Mouse (Mus musculus) forebrain, embryonic 10.5 days (tissue): ENCODE results near the gene Nudt19. TPM values are rescaled to one million over a fixed set of nuclear protein-coding genes. Genes with fewer than 3 reads are reported as not detected.

Experiments
- DNase-seq: peaks from one replicate; pipeline ENCODE4 v3.0.0-alpha.2; 2017; ENCODE audit warnings: low spot score; ENCODE audit errors: extremely low spot score
- H3K27ac ChIP-seq: fragments of 300-500 bp; sonication (generic); 2 replicates; pipeline ENCODE4 v1.5.1; 2016; ENCODE audit warnings: mild to moderate bottlenecking
- H3K27me3 ChIP-seq: fragments of 300-500 bp; sonication (generic); 2 replicates; pipeline ENCODE4 v1.6.1; 2016; ENCODE audit warnings: mild to moderate bottlenecking; ENCODE audit not compliant: poor library complexity, severe bottlenecking
- H3K36me3 ChIP-seq: fragments of 300-500 bp; sonication (generic); replicated peaks from 2 replicates; pipeline ENCODE4 v1.6.1; 2016; ENCODE audit warnings: mild to moderate bottlenecking, moderate library complexity
- H3K4me1 ChIP-seq: fragments of 300-500 bp; sonication (generic); 2 replicates; pipeline ENCODE4 v1.6.1; 2016
- H3K4me3 ChIP-seq: fragments of 300-500 bp; sonication (generic); 2 replicates; pipeline ENCODE4 v1.5.1; 2016; ENCODE audit warnings: mild to moderate bottlenecking, moderate library complexity
- H3K9me3 ChIP-seq: fragments of 300-500 bp; sonication (generic); 2 replicates; pipeline ENCODE4 v1.6.1; 2016; ENCODE audit warnings: mild to moderate bottlenecking, moderate library complexity
- WGBS: fragments of 180-500 bp; shearing (Covaris S2); methylation state at CpG from one replicate; pipeline ENCODE4 v1.1.7; 2016; 5-methylcytosine and 5-hydroxymethylcytosine counted together
- polyA plus RNA-seq: library from polyadenylated mRNA; unstranded; fragments of >200 nt; fragmentation: Nextera tagmentation; extraction: Ambion mirVana; gene quantifications from 2 replicates; pipeline ENCODE4 v1.2.1, GENCODE M21; 2016

Gene Nudt19
- polyA plus RNA-seq, 1 experiment from 2014 or later, result 45.9 TPM

- Histone ChIP-seq H3K27ac (no peak overlapping the region), H3K9me3 (no peaks in the 10 kb centered on the region; the same call in 1 of the 2 replicates), H3K36me3 (no peaks in the 10 kb centered on the region), H3K4me1 (no peaks in the 10 kb centered on the region), H3K4me3 (no peak overlapping the region), H3K27me3 (no peaks in the 10 kb centered on the region)
- WGBS, result 91% methylated on average over 2 of the region's 2 CpGs
- DNase-seq, result no peak
Observed at GRCm38 (mm10) chr7:35526795-35527194, 29.3 kb downstream of the Nudt19 start.

- DNase-seq, result peak; percentile 31
- WGBS, result 18% methylated on average over 4 of the region's 4 CpGs
- Histone ChIP-seq H3K36me3 (no peaks in the 10 kb centered on the region), H3K27me3 (no peaks in the 10 kb centered on the region), H3K4me1 (peaks cover 5% of the 10 kb centered on the region), H3K4me3 (no peak overlapping the region), H3K27ac (no peak overlapping the region), H3K9me3 (no peaks in the 10 kb centered on the region)
Observed at GRCm38 (mm10) chr7:35501995-35502394, 54.1 kb downstream of the Nudt19 start.

GRCm38 (mm10) chr7:35497516-35497915 lies 58.6 kb downstream of the Nudt19 start:
- peaks cover 5% of the 10 kb centered on the region for H3K4me1 ChIP-seq
- no peaks in the 10 kb centered on the region for H3K9me3 ChIP-seq
- H3K27ac ChIP-seq, result no peak overlapping the region
- H3K4me3 ChIP-seq, result no peak overlapping the region
- 100% methylated on average over 2 of the region's 2 CpGs for WGBS
- DNase-seq, result no peak
- no peaks in the 10 kb centered on the region for H3K36me3 ChIP-seq
- H3K27me3 ChIP-seq, result no peaks in the 10 kb centered on the region

Other genes with a start within 250 kb of the Nudt19 start
- gene Gpatch1, start 237.9 kb downstream of the Nudt19 start, polyA plus RNA-seq, result 17.9 and 18.5 TPM in 2 replicates
- 4.5 and 4.6 TPM in 2 replicates for gene Rhpn2, start 222.1 kb downstream of the Nudt19 start, polyA plus RNA-seq
- 28.4 and 29.3 TPM in 2 replicates for gene Faap24, start 159.5 kb downstream of the Nudt19 start, polyA plus RNA-seq
- gene Cep89, start 159.3 kb downstream of the Nudt19 start, polyA plus RNA-seq, result 69.9 and 72.3 TPM in 2 replicates
- 0.29 TPM in 1 of 2 replicates, not detected in the other for gene Slc7a9, start 107.5 kb downstream of the Nudt19 start, polyA plus RNA-seq
- 0.15 TPM in 2 replicates for gene Tdrd12, start 18.6 kb downstream of the Nudt19 start, polyA plus RNA-seq
- gene Rgs9bp, start 29.3 kb upstream of the Nudt19 start, polyA plus RNA-seq, result 0.09 and 0.44 TPM in 2 replicates
- gene Ankrd27, start 29.9 kb upstream of the Nudt19 start, polyA plus RNA-seq, result 40.2 and 41.1 TPM in 2 replicates
- 316 and 317 TPM in 2 replicates for gene Pdcd5, start 91.2 kb upstream of the Nudt19 start, polyA plus RNA-seq
- gene Dpy19l3, start 198.2 kb upstream of the Nudt19 start, polyA plus RNA-seq, result 30.5 and 31.5 TPM in 2 replicates
- gene Zfp507, start 246.7 kb upstream of the Nudt19 start, polyA plus RNA-seq, result 17.5 and 18.6 TPM in 2 replicates